Mouse (Mus musculus) intestine, embryonic 16.5 days (tissue): ENCODE results near the gene Med27. TPM values are rescaled to one million over a fixed set of nuclear protein-coding genes. Genes with fewer than 3 reads are reported as not detected.

Experiments
- ATAC-seq: fragments of 200-750 bp; cut with Nextera tagmentation; 2 replicates; pipeline ENCODE4 v1.8.0; 2017; ENCODE audit warnings: moderate TSS enrichment, moderate library complexity
- H3K27ac ChIP-seq: fragments of 300-500 bp; sonication (generic); 2 replicates; pipeline ENCODE4 v1.5.1; 2014; ENCODE audit warnings: mild to moderate bottlenecking, low read length
- H3K27me3 ChIP-seq: fragments of 300-500 bp; sonication (generic); replicated peaks from 2 replicates; pipeline ENCODE4 v1.6.1; 2014; ENCODE audit warnings: low read length, control low read depth, mixed read lengths; ENCODE audit not compliant: control insufficient read depth, insufficient read depth
- H3K36me3 ChIP-seq: fragments of 300-500 bp; sonication (generic); 2 replicates; pipeline ENCODE4 v1.6.1; 2014; ENCODE audit warnings: low read length, control low read depth; ENCODE audit not compliant: control insufficient read depth, insufficient read depth
- H3K4me1 ChIP-seq: fragments of 300-500 bp; sonication (generic); 2 replicates; pipeline ENCODE4 v1.6.1; 2014; ENCODE audit warnings: low read length, control low read depth, mixed read lengths; ENCODE audit not compliant: control insufficient read depth, insufficient read depth
- H3K4me2 ChIP-seq: fragments of 300-500 bp; sonication (generic); 2 replicates; pipeline ENCODE4 v1.6.1; 2014; ENCODE audit warnings: low read depth, low read length, control low read depth
- H3K4me3 ChIP-seq: fragments of 300-500 bp; sonication (generic); 2 replicates; pipeline ENCODE4 v1.5.1; 2014; ENCODE audit warnings: mild to moderate bottlenecking, low read length
- H3K9ac ChIP-seq: fragments of 300-500 bp; sonication (generic); 2 replicates; pipeline ENCODE4 v1.6.1; 2014; ENCODE audit warnings: low read depth, low read length
- H3K9me3 ChIP-seq: fragments of 300-500 bp; sonication (generic); 2 replicates; pipeline ENCODE4 v1.6.1; 2016; ENCODE audit warnings: low read length, control low read depth; ENCODE audit not compliant: control insufficient read depth
- WGBS: fragments of 180-500 bp; shearing (Covaris S2); extraction: QIAGEN DNeasy Blood & Tissue Kit; methylation state at CpG from one replicate; pipeline ENCODE4 v1.1.7; 2014; 5-methylcytosine and 5-hydroxymethylcytosine counted together
- polyA plus RNA-seq: library from polyadenylated mRNA; unstranded; fragments of >200 nt; fragmentation: Nextera tagmentation; extraction: Ambion mirVana; gene quantifications from 2 replicates; pipeline ENCODE4 v1.2.1, GENCODE M21; 2015

Med27 gene
- polyA plus RNA-seq, 1 experiment from 2014 or later = 41.4 TPM

GRCm38 (mm10) chr2:29437861-29438529, 91.4 kb downstream of the Med27 start:
- Histone ChIP-seq H3K9me3 (no peaks in the 10 kb centered on the region), H3K9ac (no peak overlapping the region), H3K36me3 (no peaks in the 10 kb centered on the region), H3K4me2 (no peak overlapping the region), H3K27me3 (no peaks in the 10 kb centered on the region), H3K4me3 (no peak overlapping the region), H3K4me1 (peaks cover 10% of the 10 kb centered on the region), H3K27ac (no peak overlapping the region)
- ATAC-seq = no peak
- WGBS = 85% methylated on average over 4 of the region's 4 CpGs

DNA sequence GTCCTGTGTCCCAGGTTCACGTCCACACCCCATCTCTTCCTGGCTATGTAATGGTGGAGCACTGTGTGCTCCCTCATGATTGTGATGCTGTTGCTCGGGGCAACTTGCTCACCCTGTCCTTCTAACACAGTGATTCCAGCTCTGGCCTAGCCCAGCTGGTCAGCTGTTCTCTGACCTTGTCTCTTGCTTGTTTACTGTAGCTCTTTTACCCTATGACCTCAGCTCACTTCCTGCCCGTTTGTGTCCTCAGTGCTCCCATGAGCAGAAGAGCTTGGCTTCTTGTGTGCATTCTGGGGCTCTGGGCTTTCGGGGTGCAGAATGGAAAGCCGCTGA, 91.9 kb downstream of the Med27 start:
- 67% methylated on average over 5 of the region's 5 CpGs for WGBS

GRCm38 (mm10) chr2:29438986-29439385, 92.4 kb downstream of the Med27 start:
- no peaks in the 10 kb centered on the region for H3K9me3 ChIP-seq
- no peak overlapping the region for H3K9ac ChIP-seq
- H3K4me1 ChIP-seq = peaks cover 10% of the 10 kb centered on the region
- no peak overlapping the region for H3K4me2 ChIP-seq
- no peaks in the 10 kb centered on the region for H3K27me3 ChIP-seq
- no peak overlapping the region for H3K4me3 ChIP-seq
- no peak overlapping the region for H3K27ac ChIP-seq
- ATAC-seq = no peak
- H3K36me3 ChIP-seq = no peaks in the 10 kb centered on the region
- WGBS = 63% methylated on average over 1 of the region's 1 CpGs

More for the DNA sequence above, 91.9 kb downstream of the Med27 start:
- Histone ChIP-seq H3K9me3 (no peaks in the 10 kb centered on the region), H3K4me2 (no peak overlapping the region), H3K27me3 (no peaks in the 10 kb centered on the region), H3K4me1 (peaks cover 10% of the 10 kb centered on the region), H3K36me3 (no peaks in the 10 kb centered on the region), H3K9ac (no peak overlapping the region), H3K4me3 (no peak overlapping the region), H3K27ac (no peak overlapping the region)
- ATAC-seq = no peak

DNA sequence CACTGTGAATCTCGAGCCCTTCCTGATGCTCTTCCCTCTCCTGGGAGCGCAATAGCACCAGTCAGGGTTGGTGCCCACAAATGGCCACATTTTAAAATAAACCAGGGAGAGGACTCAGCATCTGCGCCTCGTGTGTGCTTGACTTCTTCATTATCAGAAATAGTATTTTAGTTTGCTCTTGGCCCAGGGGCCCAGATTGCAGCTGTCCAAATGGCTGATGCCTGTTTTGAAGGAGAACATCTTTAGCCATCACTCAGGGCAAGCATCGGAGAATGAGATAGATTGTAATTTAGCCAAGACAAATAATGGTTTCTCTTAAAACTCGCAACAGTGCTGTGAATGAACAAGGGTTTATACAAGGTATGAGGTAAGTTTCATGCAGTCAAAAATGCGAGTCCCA, 92.8 kb downstream of the Med27 start:
- 68% methylated on average over 7 of the region's 7 CpGs for WGBS
- Histone ChIP-seq H3K27ac (no peak overlapping the region), H3K27me3 (no peaks in the 10 kb centered on the region), H3K4me1 (peaks cover 10% of the 10 kb centered on the region), H3K4me3 (no peak overlapping the region), H3K9ac (no peak overlapping the region), H3K9me3 (no peaks in the 10 kb centered on the region), H3K36me3 (no peaks in the 10 kb centered on the region), H3K4me2 (no peak overlapping the region)
- ATAC-seq = no peak

GRCm38 (mm10) chr2:29439857-29440502, 93.4 kb downstream of the Med27 start:
- WGBS = 70% methylated on average over 7 of the region's 7 CpGs

DNA sequence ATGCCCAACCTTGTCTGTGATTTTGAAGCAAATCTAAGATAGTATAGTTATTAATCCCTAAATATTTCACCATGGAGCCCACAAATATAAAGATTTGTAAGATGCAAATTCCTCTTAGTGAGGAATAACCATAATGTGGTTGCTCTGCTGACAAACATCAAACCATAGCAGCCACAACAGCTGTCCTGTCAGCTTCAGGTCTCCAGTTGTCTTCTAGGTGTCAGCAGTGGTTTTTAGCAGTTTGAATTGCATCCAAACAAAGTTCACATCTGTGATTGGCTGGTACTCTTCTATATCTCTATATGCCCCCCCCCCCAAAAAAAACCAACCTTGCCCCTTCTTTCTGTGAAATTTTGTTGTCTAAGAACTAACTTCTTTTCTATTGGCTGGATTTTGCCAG, 95.7 kb downstream of the Med27 start:
- Histone ChIP-seq H3K9ac (no peak overlapping the region), H3K36me3 (no peaks in the 10 kb centered on the region), H3K9me3 (no peaks in the 10 kb centered on the region), H3K27me3 (no peaks in the 10 kb centered on the region), H3K4me2 (no peak overlapping the region), H3K4me3 (no peak overlapping the region), H3K4me1 (peaks cover 6% of the 10 kb centered on the region; the same call in 1 of the 2 replicates), H3K27ac (no peak overlapping the region)
- ATAC-seq = no peak

More at GRCm38 (mm10) chr2:29439857-29440502, 93.4 kb downstream of the Med27 start:
- Histone ChIP-seq H3K4me1 (peaks cover 10% of the 10 kb centered on the region), H3K9ac (no peak overlapping the region), H3K27ac (no peak overlapping the region), H3K4me3 (no peak overlapping the region), H3K27me3 (no peaks in the 10 kb centered on the region), H3K36me3 (no peaks in the 10 kb centered on the region), H3K4me2 (no peak overlapping the region), H3K9me3 (no peaks in the 10 kb centered on the region)
- ATAC-seq = no peak

DNA sequence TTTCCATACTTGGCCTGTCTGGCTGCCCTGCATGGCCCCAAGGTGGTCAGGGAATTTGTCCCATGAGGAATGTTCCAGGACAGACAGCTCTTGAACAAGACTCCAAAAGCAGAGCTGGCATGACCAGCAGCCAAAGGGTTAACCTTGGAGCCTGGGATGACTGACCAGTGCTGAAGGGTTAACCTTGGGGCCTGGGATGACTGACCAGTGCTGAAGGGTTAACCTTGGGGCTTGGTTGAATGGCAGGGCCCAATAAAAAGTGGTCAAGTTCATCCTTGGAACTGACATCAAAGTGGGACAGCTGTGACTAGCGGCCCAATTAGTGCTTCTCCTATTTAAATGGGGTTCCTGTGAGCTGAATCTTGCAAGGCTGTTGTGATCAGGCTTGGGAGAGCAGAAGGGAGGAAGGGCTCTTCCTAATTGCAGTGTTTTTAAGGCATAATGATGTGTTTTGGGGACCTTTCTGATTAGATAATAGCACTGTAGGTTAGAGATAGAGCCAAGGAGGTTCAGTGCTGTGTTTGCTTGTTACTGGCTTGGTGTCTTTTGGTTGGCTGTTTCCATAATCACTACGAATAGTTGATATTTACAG, 97.1 kb downstream of the Med27 start:
- Histone ChIP-seq H3K4me3 (no peak overlapping the region), H3K9ac (no peak overlapping the region), H3K9me3 (no peaks in the 10 kb centered on the region), H3K27me3 (no peaks in the 10 kb centered on the region), H3K27ac (no peak overlapping the region), H3K4me1 (0 out of 2 replicates have a peak, but pooled peaks cover under 1% of the 10 kb centered on the region), H3K36me3 (no peaks in the 10 kb centered on the region), H3K4me2 (no peak overlapping the region)
- ATAC-seq = no peak
- 86% methylated on average over 2 of the region's 2 CpGs for WGBS

GRCm38 (mm10) chr2:29448476-29449002, 101.9 kb downstream of the Med27 start:
- no peaks in the 10 kb centered on the region for H3K36me3 ChIP-seq

GRCm38 (mm10) chr2:29451368-29451999, 104.9 kb downstream of the Med27 start:
- 56% methylated on average over 14 of the region's 14 CpGs for WGBS
- no peak overlapping the region for H3K4me3 ChIP-seq
- no peak for ATAC-seq
- H3K4me2 ChIP-seq = no peak overlapping the region
- no peaks in the 10 kb centered on the region for H3K36me3 ChIP-seq
- H3K27me3 ChIP-seq = no peaks in the 10 kb centered on the region
- H3K27ac ChIP-seq = no peak overlapping the region
- no peaks in the 10 kb centered on the region for H3K9me3 ChIP-seq
- no peak overlapping the region for H3K9ac ChIP-seq
- no peaks in the 10 kb centered on the region for H3K4me1 ChIP-seq

More at GRCm38 (mm10) chr2:29448476-29449002, 101.9 kb downstream of the Med27 start:
- Histone ChIP-seq H3K4me3 (no peak overlapping the region), H3K27ac (no peak overlapping the region), H3K9ac (no peak overlapping the region), H3K27me3 (no peaks in the 10 kb centered on the region), H3K9me3 (no peaks in the 10 kb centered on the region), H3K4me1 (no peaks in the 10 kb centered on the region), H3K4me2 (no peak overlapping the region)
- ATAC-seq = no peak
- 64% methylated on average over 7 of the region's 7 CpGs for WGBS
